30 mouse cellular contexts compared by ENCODE assay signal in genomic region chr10:83218778-83219177, GRCm38 (mm10).
"Had no signal": no experiment of that assay in that cellular context is flagged by ENCODE, and none has a peak within 500 bp of the region (broad histone marks: within the 10 kb centered on the region; RNA-seq: fewer than 3 reads in every experiment).

No protein-coding gene starts in this region.

- DNase-seq: heart, postnatal 10 days; heart, postnatal 14 days; heart, postnatal 36 days; heart, postnatal 4 days; kidney, adult 11 months; kidney, adult 18-20 months; kidney, adult 8-10 months; kidney, postnatal 10 days; kidney, postnatal 14 days; kidney, postnatal 25 days; kidney, postnatal 36 days; kidney, postnatal 4 days; layer of hippocampus, adult 9-11 months; layer of hippocampus, postnatal 36 days had no signal

- H3K9ac ChIP-seq: heart, embryonic 12.5 days; heart, embryonic 13.5 days; heart, embryonic 15.5 days; hindbrain, embryonic 13.5 days; hindbrain, embryonic 15.5 days; intestine, embryonic 15.5 days; kidney, embryonic 15.5 days had no signal

- H3K27ac ChIP-seq: heart, embryonic 10.5 days; heart, embryonic 15.5 days; hindbrain, embryonic 10.5 days; hindbrain, embryonic 13.5 days; hindbrain, embryonic 15.5 days; hindbrain, postnatal 0 days; intestine, embryonic 15.5 days; kidney, embryonic 15.5 days; kidney, postnatal 0 days; layer of hippocampus, adult 2 months had no signal

- H3K36me3 ChIP-seq: heart, embryonic 10.5 days; heart, embryonic 12.5 days; heart, embryonic 13.5 days; heart, embryonic 15.5 days; hindbrain, embryonic 10.5 days; hindbrain, embryonic 13.5 days; hindbrain, embryonic 15.5 days; intestine, embryonic 15.5 days; kidney, embryonic 15.5 days had no signal

- H3K4me3 ChIP-seq: heart, embryonic 10.5 days; heart, embryonic 12.5 days; heart, embryonic 13.5 days; heart, embryonic 15.5 days; hindbrain, embryonic 10.5 days; hindbrain, embryonic 13.5 days; hindbrain, embryonic 15.5 days; intestine, embryonic 15.5 days; kidney, embryonic 15.5 days; layer of hippocampus, adult 2 months had no signal

- H3K4me1 ChIP-seq: heart, embryonic 12.5 days; hindbrain, embryonic 10.5 days; hindbrain, embryonic 13.5 days; hindbrain, embryonic 15.5 days; kidney, embryonic 15.5 days had no signal

- H3K9me3 ChIP-seq: heart, embryonic 10.5 days; heart, embryonic 12.5 days; heart, embryonic 13.5 days; heart, embryonic 15.5 days; hindbrain, embryonic 10.5 days; hindbrain, embryonic 13.5 days; hindbrain, embryonic 15.5 days; intestine, embryonic 15.5 days; kidney, embryonic 15.5 days had no signal

- ATAC-seq: hindbrain, postnatal 0 days; inflammation-experienced regulatory T-cells, adult 6 months; intestine, embryonic 15.5 days; intestine, embryonic 16.5 days; intestine, postnatal 0 days had no signal

- H3K4me2 ChIP-seq: heart, embryonic 11.5 days; heart, embryonic 12.5 days; heart, embryonic 13.5 days; heart, embryonic 15.5 days; hindbrain, embryonic 13.5 days; hindbrain, embryonic 15.5 days; intestine, embryonic 15.5 days; kidney, embryonic 15.5 days had no signal

- H3K27me3 ChIP-seq: heart, embryonic 12.5 days; heart, embryonic 13.5 days; heart, embryonic 15.5 days; hindbrain, embryonic 13.5 days; hindbrain, embryonic 15.5 days; intestine, embryonic 15.5 days; kidney, embryonic 15.5 days had no signal
